Mouse (Mus musculus): ENCODE data around the gene 9930111J21Rik1. TPM values are rescaled to one million over a fixed set of nuclear protein-coding genes. Genes with fewer than 3 reads are reported as not detected.
"Not testable (repeated sequence)": the region's sequence is repeated elsewhere in the genome, so short reads cannot be mapped to it uniquely, and the experiment has no call there.

Gene 9930111J21Rik1
- 0.50 and 1.2 TPM in 2 replicates for polyA plus RNA-seq (2015; fragmentation: Nextera tagmentation; extraction: Ambion mirVana)

DNA sequence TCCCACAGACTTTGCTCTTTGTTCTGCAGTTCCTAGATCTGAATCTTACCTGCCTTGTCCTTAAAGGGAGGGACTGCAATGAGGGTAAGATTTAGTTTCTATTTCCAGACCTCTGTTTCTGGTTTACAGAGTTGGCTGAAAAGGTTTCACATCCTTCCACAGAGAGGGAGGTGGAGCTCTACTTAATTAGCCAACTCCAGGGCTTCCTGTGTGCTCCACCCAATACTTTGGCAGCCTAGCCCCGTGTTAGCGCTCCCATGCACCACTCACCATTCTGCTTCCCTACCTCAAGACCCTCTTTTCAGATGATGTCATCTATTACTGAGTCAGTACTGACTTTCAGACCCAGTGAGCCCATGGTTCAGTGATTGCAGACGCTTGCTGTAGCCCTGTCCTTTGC is at the start of gene 9930111J21Rik1:
9930111J21Rik1 (minus strand) TSS at position 148 of the 400 bp plus-strand sequence.
- ATAC-seq (replicated peaks; ENCODE audit: insufficient number of reproducible peaks, insufficient read depth, low FRiP score, low read depth); H3K4me1 ChIP-seq (replicated peaks): not testable (repeated sequence)
- WGBS, result no CpG with 5 or more reads among the region's 3 CpGs

DNA sequence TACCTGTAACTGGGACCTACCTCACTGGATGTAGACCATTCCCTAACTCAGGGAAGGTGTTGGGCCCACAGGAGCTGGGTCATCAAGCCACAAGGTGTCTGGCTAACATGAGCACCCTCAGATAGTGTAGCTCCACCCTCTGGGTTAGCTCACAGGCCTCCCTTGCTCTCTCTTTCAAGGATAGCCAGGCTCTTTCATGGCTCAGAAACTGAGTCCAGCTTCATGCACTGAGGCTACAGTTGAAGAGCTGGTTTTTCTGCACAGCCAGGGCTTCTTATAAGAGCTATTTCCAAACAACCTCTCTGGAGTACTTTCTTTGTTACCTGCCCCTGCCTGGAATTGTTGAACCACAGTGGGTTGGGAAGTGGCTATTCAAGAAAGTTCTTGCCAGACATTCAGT is 32.9 kb upstream of the 9930111J21Rik1 start:
- H3K9ac ChIP-seq; H3K4me1 ChIP-seq (replicated peaks); H3K36me3 ChIP-seq; H3K4me3 ChIP-seq; ATAC-seq (replicated peaks; ENCODE audit: insufficient number of reproducible peaks, insufficient read depth, low FRiP score, low read depth); H3K27me3 ChIP-seq; H3K9me3 ChIP-seq (replicated peaks); H3K27ac ChIP-seq; H3K4me2 ChIP-seq: not testable (repeated sequence)

More for the DNA sequence above, at the start of gene 9930111J21Rik1:
- not testable (repeated sequence) for H3K27ac ChIP-seq; H3K9me3 ChIP-seq (replicated peaks); H3K36me3 ChIP-seq; H3K4me3 ChIP-seq; H3K9ac ChIP-seq; H3K27me3 ChIP-seq; H3K4me2 ChIP-seq

- not testable (repeated sequence) for H3K9me3 ChIP-seq (replicated peaks); H3K4me3 ChIP-seq; H3K9ac ChIP-seq; H3K36me3 ChIP-seq; H3K4me2 ChIP-seq; H3K27me3 ChIP-seq; H3K27ac ChIP-seq; ATAC-seq (replicated peaks; ENCODE audit: insufficient number of reproducible peaks, insufficient read depth, low FRiP score, low read depth); H3K4me1 ChIP-seq (replicated peaks)
- WGBS, result 31% methylated on average over 1 of the region's 1 CpGs
Measured at GRCm38 (mm10) chr11:49006785-49007184, 27.6 kb upstream of the 9930111J21Rik1 start.

- not testable (repeated sequence) for H3K36me3 ChIP-seq; H3K27me3 ChIP-seq; H3K4me3 ChIP-seq; H3K4me2 ChIP-seq; H3K9ac ChIP-seq; H3K9me3 ChIP-seq (replicated peaks); H3K4me1 ChIP-seq (replicated peaks); H3K27ac ChIP-seq; ATAC-seq (replicated peaks; ENCODE audit: insufficient number of reproducible peaks, insufficient read depth, low FRiP score, low read depth)
- WGBS, result 42% methylated on average over 2 of the region's 2 CpGs
Measured at GRCm38 (mm10) chr11:49006317-49006716, 27.1 kb upstream of the 9930111J21Rik1 start.

- not testable (repeated sequence) for H3K4me2 ChIP-seq; ATAC-seq (replicated peaks; ENCODE audit: insufficient number of reproducible peaks, insufficient read depth, low FRiP score, low read depth); H3K4me1 ChIP-seq (replicated peaks); H3K27ac ChIP-seq; H3K9ac ChIP-seq; H3K4me3 ChIP-seq; H3K9me3 ChIP-seq (replicated peaks); H3K27me3 ChIP-seq; H3K36me3 ChIP-seq
- WGBS, result 52% methylated on average over 1 of the region's 1 CpGs
Measured at GRCm38 (mm10) chr11:49000411-49000810, 21.2 kb upstream of the 9930111J21Rik1 start.

DNA sequence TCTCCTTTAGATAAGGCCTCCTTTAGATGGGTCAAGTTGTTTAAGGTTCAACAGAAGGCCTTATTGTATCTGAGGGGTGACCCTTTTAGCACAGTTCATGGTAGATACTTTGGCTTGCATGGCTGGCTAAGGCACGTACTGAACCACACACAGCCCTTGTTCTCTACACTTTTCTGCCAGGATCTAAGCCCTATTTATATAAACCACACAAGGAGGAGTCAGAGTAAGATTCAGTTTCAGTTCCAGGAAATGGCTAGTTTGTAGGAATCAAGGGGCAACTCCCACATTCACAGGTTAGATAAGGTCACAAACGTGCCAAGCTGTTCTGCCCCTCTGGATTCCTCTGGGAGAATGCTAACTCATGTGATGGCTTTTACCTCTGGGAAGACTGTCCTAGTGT is 14.8 kb upstream of the 9930111J21Rik1 start, which contains the start of gene Tgtp1:
Tgtp1 (minus strand) TSS at position 155 of the 400 bp plus-strand sequence.
- H3K27ac ChIP-seq; H3K4me2 ChIP-seq; H3K9ac ChIP-seq; H3K9me3 ChIP-seq (replicated peaks); H3K36me3 ChIP-seq; H3K27me3 ChIP-seq; H3K4me3 ChIP-seq; H3K4me1 ChIP-seq (replicated peaks); ATAC-seq (replicated peaks; ENCODE audit: insufficient number of reproducible peaks, insufficient read depth, low FRiP score, low read depth): not testable (repeated sequence)
- 43% methylated on average over 2 of the region's 2 CpGs for WGBS

- not testable (repeated sequence) for H3K9ac ChIP-seq; H3K4me1 ChIP-seq (replicated peaks); H3K4me2 ChIP-seq; H3K9me3 ChIP-seq (replicated peaks); H3K27me3 ChIP-seq; H3K36me3 ChIP-seq; ATAC-seq (replicated peaks; ENCODE audit: insufficient number of reproducible peaks, insufficient read depth, low FRiP score, low read depth); H3K27ac ChIP-seq; H3K4me3 ChIP-seq
- 13% methylated on average over 10 of the region's 10 CpGs for WGBS
Measured at GRCm38 (mm10) chr11:48993296-48993695, 14.1 kb upstream of the 9930111J21Rik1 start.

GRCm38 (mm10) chr11:48991740-48992520 is 12.7 kb upstream of the 9930111J21Rik1 start, which contains the start of gene Gm12185:
TSS of gene Gm12185 (minus strand) at chr11:48992226.
- H3K4me3 ChIP-seq; ATAC-seq (replicated peaks; ENCODE audit: insufficient number of reproducible peaks, insufficient read depth, low FRiP score, low read depth); H3K27ac ChIP-seq; H3K27me3 ChIP-seq; H3K4me1 ChIP-seq (replicated peaks); H3K9me3 ChIP-seq (replicated peaks); H3K9ac ChIP-seq; H3K36me3 ChIP-seq; H3K4me2 ChIP-seq: not testable (repeated sequence)
- WGBS, result 51% methylated on average over 4 of the region's 4 CpGs

- not testable (repeated sequence) for H3K9ac ChIP-seq; H3K4me3 ChIP-seq; H3K36me3 ChIP-seq; H3K27me3 ChIP-seq; H3K4me2 ChIP-seq; ATAC-seq (replicated peaks; ENCODE audit: insufficient number of reproducible peaks, insufficient read depth, low FRiP score, low read depth); H3K27ac ChIP-seq; H3K9me3 ChIP-seq (replicated peaks); H3K4me1 ChIP-seq (replicated peaks)
- WGBS, result 76% methylated on average over 2 of the region's 2 CpGs
Measured at GRCm38 (mm10) chr11:48989981-48990380, 10.8 kb upstream of the 9930111J21Rik1 start.

- H3K36me3 ChIP-seq; H3K9me3 ChIP-seq (replicated peaks); H3K27me3 ChIP-seq; ATAC-seq (replicated peaks; ENCODE audit: insufficient number of reproducible peaks, insufficient read depth, low FRiP score, low read depth); H3K4me1 ChIP-seq (replicated peaks); H3K4me2 ChIP-seq; H3K27ac ChIP-seq; H3K9ac ChIP-seq; H3K4me3 ChIP-seq: not testable (repeated sequence)
- 68% methylated on average over 2 of the region's 3 CpGs for WGBS
Measured at GRCm38 (mm10) chr11:48988219-48988618, 9.0 kb upstream of the 9930111J21Rik1 start.

DNA sequence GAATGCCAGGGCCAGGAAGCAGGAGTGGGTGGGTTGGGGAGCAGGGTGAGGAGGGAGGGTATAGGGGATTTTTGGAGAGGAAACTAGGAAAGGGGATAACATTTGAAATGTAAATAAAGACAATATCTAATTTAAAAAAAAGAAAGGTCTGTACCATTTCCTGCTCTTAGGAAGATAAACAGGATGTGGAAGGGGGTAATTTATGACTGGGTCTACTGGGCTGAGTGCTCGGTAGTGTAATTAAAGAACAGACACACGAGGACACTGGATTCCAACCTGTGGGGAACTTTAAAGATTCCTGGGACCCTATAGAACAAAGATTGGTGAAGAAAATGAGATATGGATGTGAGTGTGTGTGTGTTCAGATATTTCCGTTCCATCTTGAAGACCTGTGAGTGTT is 3.6 kb upstream of the 9930111J21Rik1 start:
- not testable (repeated sequence) for H3K27me3 ChIP-seq; H3K4me3 ChIP-seq; H3K9ac ChIP-seq; H3K36me3 ChIP-seq; H3K4me2 ChIP-seq; H3K4me1 ChIP-seq (replicated peaks); H3K27ac ChIP-seq; ATAC-seq (replicated peaks; ENCODE audit: insufficient number of reproducible peaks, insufficient read depth, low FRiP score, low read depth); H3K9me3 ChIP-seq (replicated peaks)
- no CpG with 5 or more reads among the region's 3 CpGs for WGBS

DNA sequence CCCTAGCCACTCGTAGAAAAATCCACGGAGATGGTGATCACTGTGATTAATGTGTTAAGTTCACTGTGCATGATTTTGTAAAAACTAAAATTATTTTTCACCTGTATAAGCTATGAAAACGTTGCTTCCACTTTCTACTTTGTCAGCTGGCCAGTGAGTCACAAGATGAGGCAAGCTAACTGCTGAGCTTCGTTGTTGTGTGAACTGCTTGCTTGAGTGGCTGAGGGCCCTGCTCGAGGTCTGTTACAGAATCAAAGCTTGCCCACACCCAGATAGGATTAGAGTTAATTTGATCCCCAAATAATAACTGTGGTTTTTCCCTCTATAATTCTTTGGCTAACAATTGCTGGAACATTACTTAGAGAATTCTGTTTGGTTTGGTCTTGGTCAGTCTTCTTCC is 854 bp upstream of the 9930111J21Rik1 start:
- H3K4me2 ChIP-seq; ATAC-seq (replicated peaks; ENCODE audit: insufficient number of reproducible peaks, insufficient read depth, low FRiP score, low read depth); H3K36me3 ChIP-seq; H3K27ac ChIP-seq; H3K4me3 ChIP-seq; H3K4me1 ChIP-seq (replicated peaks); H3K9ac ChIP-seq; H3K27me3 ChIP-seq; H3K9me3 ChIP-seq (replicated peaks): not testable (repeated sequence)
- WGBS, result no CpG with 5 or more reads among the region's 5 CpGs
